Mouse (Mus musculus): ENCODE results near the gene Ube4a.

Ube4a gene

DNA sequence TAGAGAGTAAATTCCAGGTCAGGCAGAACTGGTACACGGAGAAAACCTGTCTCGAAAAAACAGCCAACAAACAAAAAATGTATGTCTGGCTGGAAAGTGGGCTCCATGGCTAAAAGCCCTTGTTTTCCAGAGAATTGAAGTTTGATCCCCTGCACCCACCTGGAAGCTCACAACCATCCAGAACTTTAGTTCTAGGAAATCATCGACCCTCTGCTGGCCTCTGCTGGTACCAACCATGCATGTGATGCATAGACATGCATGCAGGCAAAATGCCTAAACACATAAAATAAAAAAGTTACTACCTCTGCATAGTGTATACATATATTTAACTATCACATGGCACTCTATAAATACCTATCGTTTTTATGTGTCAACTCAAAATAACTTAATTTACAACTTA lies 65.0 kb downstream of the Ube4a start:
- no peak for DNase-seq (ENCODE audit: low spot score)

DNA sequence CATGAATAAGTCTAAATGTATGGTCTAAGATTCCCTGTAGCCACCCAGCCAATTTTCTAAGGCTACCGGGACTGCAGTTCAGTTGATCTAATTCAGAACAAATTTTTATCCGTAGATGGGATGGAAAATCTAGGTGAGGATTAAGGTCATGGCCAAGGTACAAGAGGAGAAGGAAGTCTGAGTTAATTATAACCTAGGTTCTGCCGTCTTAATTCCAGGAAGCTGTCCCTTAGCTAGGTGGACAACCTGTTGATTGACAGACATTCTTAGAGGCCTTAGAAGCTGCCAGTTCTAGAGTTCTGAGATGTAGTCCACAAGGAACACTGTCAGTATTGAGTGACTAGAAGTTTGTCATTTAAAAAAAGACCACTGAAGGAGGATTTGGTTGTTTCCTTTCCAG lies 65.7 kb downstream of the Ube4a start:
- DNase-seq (ENCODE audit: low spot score) = no peak

DNA sequence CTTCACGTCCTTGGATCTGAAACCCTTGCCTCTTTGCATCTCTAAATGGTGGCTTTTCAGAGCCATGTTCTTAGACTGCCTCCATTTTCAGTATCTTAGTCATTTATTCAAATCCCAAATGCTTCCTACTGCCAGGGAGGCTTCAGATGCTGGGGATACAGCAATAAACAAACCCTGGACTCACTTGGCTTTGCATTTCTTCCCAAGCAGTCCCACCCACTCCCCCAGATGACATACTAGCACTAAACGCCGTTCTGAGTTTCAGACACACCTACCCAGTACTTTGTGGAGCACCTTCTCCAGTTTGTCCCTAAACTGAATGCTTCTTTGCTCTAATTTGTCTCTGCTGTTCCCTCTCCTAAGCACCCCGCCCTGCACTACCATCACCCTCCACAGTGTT lies 68.4 kb downstream of the Ube4a start:
- no peak for DNase-seq (ENCODE audit: low spot score)

DNA sequence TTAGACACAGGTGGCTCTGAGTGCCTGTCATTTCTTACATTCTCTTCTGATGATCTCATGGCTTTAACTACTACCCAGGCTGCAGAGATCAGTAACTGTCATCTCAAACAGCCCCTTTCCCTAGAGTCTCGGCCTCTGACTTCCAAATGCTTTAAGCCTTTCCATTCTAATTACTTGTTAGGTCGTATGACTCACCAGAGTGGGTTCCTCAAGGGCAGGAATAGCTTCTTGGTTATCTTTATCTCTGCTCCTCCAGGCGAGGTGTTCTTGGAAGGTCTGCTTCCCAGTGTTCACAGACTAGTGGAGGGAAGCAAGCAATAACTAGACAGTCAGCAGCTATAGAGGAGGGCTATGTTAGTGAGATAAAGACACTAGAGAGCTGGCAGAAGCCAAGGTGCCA lies 72.7 kb downstream of the Ube4a start:
- DNase-seq (ENCODE audit: low spot score) = no peak

DNA sequence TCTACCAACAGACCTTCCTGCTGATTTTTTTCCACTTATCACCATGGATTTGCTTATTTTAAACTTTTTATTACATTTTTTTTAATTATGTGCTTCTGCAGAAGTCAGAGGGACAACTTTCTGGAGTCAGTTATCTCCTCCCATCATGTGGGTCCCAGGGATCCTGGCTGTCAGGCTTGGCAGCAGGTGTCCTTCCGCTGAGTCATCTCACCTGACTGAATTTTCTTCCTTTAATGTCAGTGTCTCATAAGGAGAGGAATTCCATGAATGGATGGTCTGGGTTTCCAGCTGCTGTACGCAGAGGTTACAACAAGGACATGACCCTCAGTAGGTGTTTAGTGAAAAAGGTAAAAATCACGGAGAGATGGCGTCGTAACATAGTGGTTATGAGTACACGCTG lies 74.2 kb downstream of the Ube4a start:
- DNase-seq (ENCODE audit: low spot score) = no peak

DNA sequence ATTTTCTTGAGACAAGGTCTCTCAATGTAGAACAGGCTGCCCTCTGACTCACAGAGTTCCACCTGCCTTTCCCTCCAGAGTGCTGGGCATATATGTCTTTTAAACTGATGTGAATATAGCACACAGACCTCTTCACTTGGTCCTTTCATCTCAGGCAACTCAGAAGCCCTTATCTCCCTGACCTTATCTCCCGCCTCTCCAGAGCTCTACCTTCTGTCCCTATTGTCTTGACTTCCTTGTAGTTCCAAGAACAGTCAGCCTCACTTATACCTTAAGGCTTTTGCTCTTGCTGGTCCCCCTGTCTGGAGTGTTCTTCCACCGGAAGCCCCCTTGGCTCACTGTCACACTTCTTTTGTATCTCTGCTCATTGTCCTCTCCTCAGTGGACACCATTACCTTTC lies 75.3 kb downstream of the Ube4a start:
- DNase-seq (ENCODE audit: low spot score) = no peak

DNA sequence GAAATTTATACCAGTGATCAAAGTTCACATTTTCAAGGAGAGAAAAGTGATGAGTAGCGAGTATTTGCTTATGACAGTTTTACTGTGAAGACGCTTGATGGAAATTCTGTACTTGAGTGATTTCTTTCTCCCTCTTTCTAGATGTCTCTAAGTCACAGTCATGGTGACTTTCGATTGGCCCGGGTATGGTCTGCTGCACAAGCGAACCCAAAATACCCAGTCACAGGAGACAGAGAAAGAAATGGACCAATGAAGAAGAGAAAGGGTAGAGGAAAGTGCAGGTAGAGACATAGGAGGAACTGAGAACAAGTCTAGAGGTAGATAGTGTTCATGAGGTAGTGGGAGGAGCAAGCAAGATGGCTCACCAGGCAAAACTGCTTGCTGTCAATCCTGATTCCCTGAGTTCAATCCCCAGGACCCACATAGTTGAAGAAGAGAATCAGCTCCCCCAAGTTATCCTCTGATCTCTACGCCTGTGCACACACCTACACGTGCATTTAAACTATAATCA lies 77.2 kb downstream of the Ube4a start:
- DNase-seq (ENCODE audit: low spot score) = no peak

DNA sequence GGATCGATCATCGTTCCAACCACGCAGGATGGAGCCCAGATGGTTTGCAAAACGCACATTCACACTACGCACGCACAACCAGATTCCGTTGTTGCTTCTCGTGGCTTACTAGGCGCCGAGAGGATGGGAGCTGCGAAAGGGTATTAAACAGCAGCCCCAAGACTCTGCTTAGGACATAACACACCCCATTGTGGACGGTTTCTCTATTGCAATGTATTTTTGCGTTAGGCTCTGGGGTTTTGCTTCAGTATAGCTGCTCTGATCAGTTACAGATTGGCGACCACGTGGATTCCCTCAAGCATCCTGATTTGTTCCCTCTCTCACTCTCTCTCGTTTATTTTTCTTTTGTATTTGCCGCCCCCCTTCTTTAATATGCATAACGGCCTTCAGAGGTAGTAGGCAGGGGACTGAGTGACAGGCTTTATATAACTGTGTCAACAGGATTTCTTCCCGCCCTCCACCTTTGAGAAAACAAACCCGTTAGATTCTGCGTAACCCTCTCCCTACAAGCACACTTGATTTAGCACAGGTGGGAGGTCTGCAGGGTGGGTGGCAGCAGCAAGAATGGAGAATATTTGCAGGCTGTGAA lies 82.3 kb downstream of the Ube4a start:
- DNase-seq (ENCODE audit: low spot score) = no peak

DNA sequence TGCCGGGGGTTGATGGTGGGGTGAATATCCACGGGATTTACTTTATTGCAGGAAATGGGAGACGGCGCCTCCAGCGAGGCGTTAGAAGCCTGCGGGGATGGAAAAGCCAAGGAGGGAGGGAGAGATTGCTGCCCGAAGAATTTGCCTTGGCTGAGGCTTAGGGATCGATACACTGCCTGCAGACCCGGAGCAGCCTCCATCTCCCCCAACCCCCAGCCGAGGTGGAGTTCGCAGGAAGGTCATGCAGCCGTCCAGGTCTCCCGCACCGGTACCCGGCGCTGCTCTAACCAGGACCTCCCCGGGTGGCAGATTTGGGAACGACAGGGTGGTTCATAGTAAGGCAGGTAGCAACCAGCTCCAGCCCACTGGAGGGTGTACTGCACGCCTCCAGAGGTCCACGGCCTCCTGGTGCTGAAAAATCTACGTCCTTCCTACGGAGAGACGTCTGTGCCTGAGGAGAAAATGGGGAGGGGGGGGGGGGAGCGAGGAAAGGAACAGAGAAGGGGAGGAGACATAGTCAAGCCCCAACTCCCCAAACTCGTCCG lies 82.9 kb downstream of the Ube4a start:
- DNase-seq (ENCODE audit: low spot score) = peak; percentile 47

DNA sequence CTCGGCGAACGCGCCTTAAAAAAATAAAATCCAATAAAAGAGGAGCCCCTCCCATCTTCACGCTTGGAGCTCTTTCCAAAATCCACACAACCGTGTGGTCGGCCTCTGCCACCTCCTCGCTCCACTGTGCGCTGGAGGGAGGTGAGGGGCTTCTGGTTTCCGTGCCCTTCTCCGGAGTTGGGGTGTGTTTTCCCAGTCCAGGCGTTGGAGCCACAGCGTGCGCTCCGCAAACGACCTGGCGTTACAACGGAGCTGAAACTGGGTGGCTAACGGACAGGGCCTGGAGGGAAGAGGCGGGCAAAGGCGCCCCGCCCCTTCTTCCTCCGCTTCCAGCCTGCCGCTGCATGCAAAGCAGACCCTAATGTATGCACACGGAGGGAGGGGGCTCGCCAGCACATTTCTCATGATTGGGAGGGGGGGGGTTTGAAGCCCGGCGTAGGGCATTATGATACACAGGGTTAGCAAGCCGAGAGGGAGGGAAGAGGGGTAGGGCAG lies 83.4 kb downstream of the Ube4a start:
- peak; percentile 81 for DNase-seq (ENCODE audit: low spot score)

DNA sequence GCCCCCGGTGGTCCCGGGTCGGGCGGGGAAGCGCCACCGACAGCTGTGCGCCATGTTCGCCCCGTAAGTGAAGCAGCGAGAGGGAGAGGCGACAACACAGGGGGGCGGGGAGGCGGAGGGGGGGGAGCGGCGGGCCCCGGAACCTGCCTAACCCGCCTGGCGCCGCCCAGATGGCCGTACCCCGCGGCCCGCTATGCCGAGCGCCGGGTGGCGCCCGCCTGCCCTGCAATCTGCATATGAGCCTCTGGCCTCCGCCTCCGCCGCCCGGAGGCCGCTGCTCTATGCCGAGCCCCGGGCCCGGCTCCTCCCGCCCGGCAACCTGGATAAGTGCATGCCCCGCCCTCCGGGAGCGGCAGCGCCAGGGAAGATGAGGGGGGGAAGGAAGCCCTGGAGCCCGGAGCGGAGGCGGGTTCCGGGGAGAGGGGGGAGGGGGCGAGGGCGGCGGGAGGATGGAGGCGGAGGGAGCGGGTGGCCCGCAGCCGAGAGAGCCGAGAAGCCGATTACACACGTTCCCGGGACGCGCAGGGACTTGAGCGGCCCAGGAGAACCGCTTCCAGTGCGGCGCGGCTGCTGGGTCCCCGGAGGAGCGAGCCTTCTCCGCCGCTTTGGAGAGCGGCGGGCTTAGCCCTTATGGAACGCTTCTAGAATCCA lies 84.1 kb downstream of the Ube4a start, which contains the start of gene Kmt2a:
Kmt2a (minus strand) TSS at position 76 of the 651 bp plus-strand sequence.
- peak; percentile 96 for DNase-seq (ENCODE audit: low spot score)

DNA sequence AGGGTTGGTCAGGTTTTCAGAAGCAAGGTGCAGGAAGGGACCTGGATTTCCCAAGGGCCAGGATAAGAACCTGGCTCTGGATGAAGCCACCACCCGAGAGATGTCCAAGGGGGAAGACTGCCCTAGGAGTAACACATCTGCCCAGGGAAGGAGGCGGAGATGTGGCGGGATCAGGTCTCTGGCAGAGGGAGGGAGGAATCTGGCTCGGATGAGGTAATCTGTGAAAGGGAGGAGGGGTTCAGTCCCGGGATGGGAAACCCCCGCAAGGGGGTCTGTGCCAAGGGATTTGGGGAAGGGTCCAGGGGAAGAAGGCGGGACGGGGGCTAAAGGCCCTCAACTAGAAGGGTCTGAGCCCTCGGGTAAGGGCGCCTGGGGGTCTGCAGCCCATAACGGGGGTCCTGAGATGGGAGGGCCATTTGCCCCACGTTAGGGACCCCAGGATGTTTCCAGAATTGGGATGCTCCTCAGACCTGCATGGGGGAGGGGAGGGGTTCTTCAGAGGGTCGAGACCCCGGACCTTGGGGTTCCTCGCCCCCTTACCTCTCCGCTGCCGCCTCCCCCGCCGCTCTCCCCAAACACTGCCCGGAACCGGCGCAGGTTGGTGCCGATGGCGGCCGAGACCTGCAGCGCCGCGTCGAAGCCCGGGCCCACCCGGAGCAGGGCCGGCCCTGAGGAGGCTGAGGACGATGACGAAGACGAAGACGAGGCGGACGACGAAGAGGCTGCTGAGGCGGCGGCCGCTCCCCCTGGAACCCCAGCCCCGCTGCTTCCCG lies 84.9 kb downstream of the Ube4a start:
- peak; percentile 49 for DNase-seq (ENCODE audit: low spot score)

DNA sequence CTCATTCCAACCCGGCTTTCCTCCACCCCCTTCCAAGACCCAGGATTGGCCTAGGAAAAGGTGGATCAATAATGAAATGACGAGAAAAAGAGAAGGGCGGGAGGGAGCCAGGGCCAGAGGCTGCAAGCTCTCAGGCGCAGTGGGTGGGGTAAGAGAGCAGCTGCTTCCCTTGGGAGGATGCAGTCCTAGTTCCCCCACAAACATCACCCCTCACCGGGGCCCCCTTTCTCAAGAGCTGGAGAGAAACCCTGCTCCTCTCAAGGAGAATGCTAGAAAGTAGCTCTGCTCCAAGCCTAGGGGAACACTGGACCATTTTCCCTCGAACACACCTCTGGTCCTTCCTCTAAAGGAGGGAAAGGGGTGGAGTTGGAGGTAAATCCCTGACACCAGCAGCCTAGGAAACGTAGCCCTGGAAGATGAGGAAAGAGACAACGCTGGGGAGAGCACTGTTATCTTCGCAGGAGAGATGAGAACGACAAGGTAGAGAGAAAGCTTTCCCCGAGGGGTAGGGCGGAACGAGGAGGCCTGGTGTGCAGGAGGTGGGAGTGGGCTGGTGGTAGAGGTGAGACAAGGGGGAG lies 85.6 kb downstream of the Ube4a start:
- DNase-seq (ENCODE audit: low spot score) = peak; percentile 27

DNA sequence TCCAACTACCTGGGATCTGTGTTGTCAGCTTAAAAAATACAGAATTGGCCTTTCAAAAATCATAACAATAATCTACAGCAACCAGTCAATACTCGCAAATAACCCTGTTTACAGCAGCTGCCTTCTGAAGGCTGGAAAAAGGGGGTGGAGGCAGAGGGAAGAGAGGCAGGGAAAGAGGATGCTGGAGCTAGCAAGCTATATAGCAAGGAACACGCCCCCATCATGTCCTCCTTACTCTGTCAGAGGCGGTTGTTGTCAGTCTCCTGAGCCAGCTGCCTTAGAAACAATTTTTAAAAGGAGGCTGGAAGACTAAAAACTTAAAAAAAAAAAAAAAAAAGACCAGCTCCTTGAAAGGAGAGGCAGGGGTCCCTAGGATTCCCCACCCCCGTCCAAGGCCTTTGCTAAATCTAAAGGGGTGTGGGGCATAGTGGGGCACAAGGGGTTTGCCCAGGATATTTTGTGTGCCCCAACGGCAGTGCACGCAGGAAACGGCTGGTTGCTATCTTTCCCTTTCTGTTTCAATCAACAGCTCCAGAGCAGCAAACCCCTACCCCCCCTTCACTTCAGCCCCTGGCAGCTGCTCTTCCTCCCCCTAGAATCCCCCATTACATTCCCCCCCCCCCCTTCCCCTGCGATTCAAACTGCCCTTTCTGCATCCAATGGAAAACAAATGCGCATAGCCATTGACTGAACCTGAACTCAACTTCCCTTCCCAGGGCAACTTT lies 86.5 kb downstream of the Ube4a start:
- no peak for DNase-seq (ENCODE audit: low spot score)

DNA sequence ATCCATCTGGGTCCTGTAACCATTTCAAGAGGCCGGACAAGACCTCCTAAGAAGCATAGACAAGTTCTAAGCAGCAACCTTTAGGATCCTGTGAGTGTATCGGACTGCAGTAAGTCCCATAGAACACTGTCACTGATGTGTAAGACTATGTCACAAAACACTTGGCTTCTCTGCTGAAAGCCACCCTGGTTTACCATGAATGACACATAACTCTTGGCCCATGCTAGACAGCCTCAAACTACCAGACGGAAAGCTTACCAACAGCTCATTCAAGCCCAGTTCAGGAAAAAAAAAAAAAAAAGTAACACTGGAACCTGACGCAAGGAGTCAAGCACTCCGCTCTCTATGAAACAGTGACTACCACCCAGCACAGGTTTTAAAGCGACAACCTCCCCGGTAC lies 87.7 kb downstream of the Ube4a start:
- no peak for DNase-seq (ENCODE audit: low spot score)

DNA sequence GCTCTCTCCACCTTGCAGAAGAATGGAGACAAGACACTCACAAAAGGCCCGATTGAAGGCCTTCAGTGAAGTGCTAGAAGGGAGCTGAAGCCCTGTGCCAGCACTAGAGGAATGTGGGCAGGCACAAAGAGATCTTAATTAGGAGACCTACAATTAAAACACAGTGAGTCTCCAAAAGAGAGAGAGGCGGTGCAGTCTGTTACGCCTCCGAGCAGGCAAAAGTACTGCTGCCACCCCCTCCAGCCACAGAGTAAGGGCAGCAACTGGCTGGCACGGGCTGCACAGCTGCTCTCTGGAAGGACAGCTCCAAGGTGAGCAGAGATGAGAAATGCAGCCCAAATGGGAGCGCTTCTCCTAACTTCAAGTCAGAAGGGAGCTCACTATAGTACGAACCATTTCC lies 89.9 kb downstream of the Ube4a start:
- DNase-seq (ENCODE audit: low spot score) = peak; percentile 18

DNA sequence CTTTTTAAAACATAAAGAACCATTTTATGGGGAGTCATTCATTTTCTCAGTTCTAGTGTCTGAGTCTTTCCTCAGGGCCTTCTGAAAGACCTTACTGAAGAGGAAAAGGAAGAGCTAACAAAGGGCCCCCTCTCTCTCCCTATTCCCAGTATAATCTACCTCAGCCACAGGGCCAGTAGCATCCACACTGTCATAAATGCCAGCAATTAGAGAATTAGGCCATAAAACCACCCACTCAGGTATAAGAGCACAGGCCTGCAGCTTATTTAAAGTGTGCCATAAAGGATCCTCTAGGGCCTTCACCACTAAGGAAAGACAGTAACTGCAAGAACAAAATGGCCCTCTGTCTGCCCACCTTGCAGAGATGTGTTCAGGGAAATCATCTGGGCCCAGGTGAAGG lies 91.2 kb downstream of the Ube4a start:
- DNase-seq (ENCODE audit: low spot score) = no peak

DNA sequence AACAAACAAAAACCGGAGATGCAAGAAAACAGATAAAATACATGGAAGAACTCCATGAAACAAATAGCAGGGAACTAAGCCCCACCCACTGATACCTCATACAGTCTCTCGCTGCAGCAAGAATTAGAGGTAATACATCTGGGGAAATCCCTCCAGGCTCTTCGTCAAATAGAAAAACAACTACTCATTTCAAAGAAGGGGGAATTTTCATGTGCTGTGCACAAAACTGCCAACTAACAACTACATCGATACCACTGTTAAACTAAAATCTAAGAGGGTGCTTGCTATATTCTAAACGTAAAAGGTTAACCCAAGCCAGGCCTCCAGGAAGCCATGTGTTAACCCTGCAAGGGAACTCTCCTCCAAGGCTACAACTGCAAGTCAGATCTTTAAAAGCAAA lies 91.7 kb downstream of the Ube4a start:
- no peak for DNase-seq (ENCODE audit: low spot score)

Measured in testis, postnatal 14 days (tissue).